Mouse (Mus musculus) hindbrain, postnatal 0 days (tissue): Measurements from ENCODE around the gene Cyth2. TPM values are rescaled to one million over a fixed set of nuclear protein-coding genes. Genes with fewer than 3 reads are reported as not detected.

Source experiments
- ATAC-seq: fragments of 200-750 bp; cut with Nextera tagmentation; 2 replicates; pipeline ENCODE4 v1.8.0; 2017; ENCODE audit warnings: mild to moderate bottlenecking, moderate TSS enrichment, moderate library complexity
- DNase-seq: peaks from one replicate; pipeline ENCODE4 v3.0.0-alpha.2; 2015; ENCODE audit warnings: low spot score
- H3K27ac ChIP-seq: fragments of 300-500 bp; sonication (generic); 2 replicates; pipeline ENCODE4 v1.5.1; 2014; ENCODE audit warnings: mild to moderate bottlenecking
- H3K27me3 ChIP-seq: fragments of 300-500 bp; sonication (generic); 2 replicates; pipeline ENCODE4 v1.6.1; 2014; ENCODE audit warnings: low read length, mixed read lengths; ENCODE audit not compliant: insufficient read depth
- H3K36me3 ChIP-seq: fragments of 300-500 bp; sonication (generic); 2 replicates; pipeline ENCODE4 v1.6.1; 2014; ENCODE audit warnings: low read length, mixed read lengths; ENCODE audit not compliant: insufficient read depth
- H3K4me1 ChIP-seq: fragments of 300-500 bp; sonication (generic); 2 replicates; pipeline ENCODE4 v1.6.1; 2014; ENCODE audit warnings: antibody characterized with exemption, low read length, mixed read lengths; ENCODE audit not compliant: insufficient read depth
- H3K4me2 ChIP-seq: fragments of 300-500 bp; sonication (generic); 2 replicates; pipeline ENCODE4 v1.6.1; 2014; ENCODE audit warnings: low read depth, mild to moderate bottlenecking, low read length, moderate library complexity, mixed read lengths
- H3K4me3 ChIP-seq: fragments of 300-500 bp; sonication (generic); 2 replicates; pipeline ENCODE4 v1.5.1; 2014; ENCODE audit warnings: low read length
- H3K9ac ChIP-seq: fragments of 300-500 bp; sonication (generic); replicated peaks from 2 replicates; pipeline ENCODE4 v1.6.1; 2014; ENCODE audit warnings: mild to moderate bottlenecking, low read length, moderate library complexity, mixed read lengths
- H3K9me3 ChIP-seq: fragments of 300-500 bp; sonication (generic); 2 replicates; pipeline ENCODE4 v1.6.1; 2016; ENCODE audit warnings: low read length, mixed read lengths
- CTCF ChIP-seq: IDR thresholded peaks from 2 replicates; pipeline ENCODE4 v1.5.1; 2016; ENCODE audit warnings: antibody characterized with exemption, control low read depth, low read depth
- WGBS: fragments of 180-500 bp; shearing (Covaris S2); extraction: QIAGEN DNeasy Blood & Tissue Kit; methylation state at CpG from one replicate; pipeline ENCODE4 v1.1.7; 2014; 5-methylcytosine and 5-hydroxymethylcytosine counted together
- polyA plus RNA-seq: library from polyadenylated mRNA; unstranded; fragments of >200 nt; fragmentation: Nextera tagmentation; extraction: Ambion mirVana; gene quantifications from 2 replicates; pipeline ENCODE4 v1.2.1, GENCODE M21; 2015
- total RNA-seq: library from RNA; depleted of rRNA; stranded (reverse); fragments of >200 nt; gene quantifications from 2 replicates; pipeline ENCODE4 v1.2.3, GENCODE M21; 2014

The Cyth2 gene
- total and polyA plus RNA-seq, 2 experiments from 2014 or later, result 216 to 221 TPM

GRCm38 (mm10) chr7:45794971-45795370, 19.4 kb downstream of the Cyth2 start:
- peaks cover 37% of the 10 kb centered on the region for H3K36me3 ChIP-seq
- H3K4me3 ChIP-seq, result no peak overlapping the region
- H3K9me3 ChIP-seq, result no peaks in the 10 kb centered on the region
- no peak overlapping the region for H3K4me2 ChIP-seq
- TF ChIP-seq CTCF, result no peak
- DNase-seq, result no peak
- ATAC-seq, result no peak
- WGBS, result 91% methylated on average over 27 of the region's 29 CpGs
- H3K27me3 ChIP-seq, result no peaks in the 10 kb centered on the region
- peaks cover 3% of the 10 kb centered on the region; the same call in 1 of the 2 replicates for H3K4me1 ChIP-seq
- H3K9ac ChIP-seq, result no peak overlapping the region
- no peak overlapping the region for H3K27ac ChIP-seq

- Histone ChIP-seq H3K4me2 (no peak overlapping the region), H3K27me3 (no peaks in the 10 kb centered on the region), H3K36me3 (peaks cover 45% of the 10 kb centered on the region), H3K9ac (no peak overlapping the region), H3K9me3 (no peaks in the 10 kb centered on the region), H3K4me3 (no peak overlapping the region), H3K27ac (no peak overlapping the region), H3K4me1 (peaks cover 3% of the 10 kb centered on the region; the same call in 1 of the 2 replicates)
- no peak for TF ChIP-seq CTCF
- DNase-seq (no peak), ATAC-seq (no peak)
- WGBS, result 89% methylated on average over 41 of the region's 44 CpGs
These were observed 20.3 kb downstream of the Cyth2 start for GRCm38 (mm10) chr7:45793969-45794585.

- Histone ChIP-seq H3K9ac (no peak overlapping the region), H3K4me3 (no peak overlapping the region), H3K4me2 (no peak overlapping the region), H3K27me3 (no peaks in the 10 kb centered on the region), H3K27ac (no peak overlapping the region), H3K9me3 (no peaks in the 10 kb centered on the region), H3K36me3 (peaks cover 52% of the 10 kb centered on the region), H3K4me1 (no peaks in the 10 kb centered on the region; the same call in 1 of the 2 replicates)
- ATAC-seq, result no peak
- TF ChIP-seq CTCF, result no peak
- WGBS, result 84% methylated on average over 24 of the region's 24 CpGs
- no peak for DNase-seq
These were observed 21.1 kb downstream of the Cyth2 start for GRCm38 (mm10) chr7:45793240-45793639.

- WGBS, result 70% methylated on average over 17 of the region's 17 CpGs
- no peak for TF ChIP-seq CTCF
These were observed 22.5 kb downstream of the Cyth2 start for GRCm38 (mm10) chr7:45791756-45792490.

GRCm38 (mm10) chr7:45790721-45791120, 23.7 kb downstream of the Cyth2 start:
- Histone ChIP-seq H3K9me3 (no peaks in the 10 kb centered on the region), H3K4me1 (peaks cover 6% of the 10 kb centered on the region; the same call in 1 of the 2 replicates), H3K36me3 (peaks cover 53% of the 10 kb centered on the region), H3K4me2 (no peak overlapping the region), H3K27ac (no peak overlapping the region), H3K4me3 (no peak overlapping the region), H3K9ac (no peak overlapping the region), H3K27me3 (no peaks in the 10 kb centered on the region)
- DNase-seq (no peak), ATAC-seq (no peak)
- TF ChIP-seq CTCF, result no peak
- 66% methylated on average over 6 of the region's 6 CpGs for WGBS

More at GRCm38 (mm10) chr7:45791756-45792490, 22.5 kb downstream of the Cyth2 start:
- H3K36me3 ChIP-seq, result peaks cover 57% of the 10 kb centered on the region
- peaks cover 2% of the 10 kb centered on the region; the same call in 1 of the 2 replicates for H3K4me1 ChIP-seq
- H3K4me3 ChIP-seq, result no peak overlapping the region
- H3K9me3 ChIP-seq, result no peaks in the 10 kb centered on the region
- ATAC-seq (no peak), DNase-seq (no peak)
- no peak overlapping the region for H3K9ac ChIP-seq
- H3K4me2 ChIP-seq, result no peak overlapping the region
- no peak overlapping the region for H3K27ac ChIP-seq
- no peaks in the 10 kb centered on the region for H3K27me3 ChIP-seq

GRCm38 (mm10) chr7:45787642-45788041, 26.7 kb downstream of the Cyth2 start:
- no peak for DNase-seq
- H3K4me2 ChIP-seq, result peak overlapping the region; percentile 86
- H3K27ac ChIP-seq, result 0 out of 2 replicates have a peak overlapping the region, but pooled peaks have one; percentile 98
- H3K27me3 ChIP-seq, result no peaks in the 10 kb centered on the region
- H3K4me1 ChIP-seq, result peaks cover 6% of the 10 kb centered on the region; the same call in 1 of the 2 replicates
- no peak for ATAC-seq
- H3K36me3 ChIP-seq, result peaks cover 36% of the 10 kb centered on the region
- whole genome bisulfite sequencing, result 87% methylated on average over 22 of the region's 22 CpGs
- no peaks in the 10 kb centered on the region for H3K9me3 ChIP-seq
- no peak for TF ChIP-seq CTCF
- H3K4me3 ChIP-seq, result no peak overlapping the region
- H3K9ac ChIP-seq, result no peak overlapping the region
